ENCODE assay signal across 16 mouse cellular contexts in the genomic region with DNA sequence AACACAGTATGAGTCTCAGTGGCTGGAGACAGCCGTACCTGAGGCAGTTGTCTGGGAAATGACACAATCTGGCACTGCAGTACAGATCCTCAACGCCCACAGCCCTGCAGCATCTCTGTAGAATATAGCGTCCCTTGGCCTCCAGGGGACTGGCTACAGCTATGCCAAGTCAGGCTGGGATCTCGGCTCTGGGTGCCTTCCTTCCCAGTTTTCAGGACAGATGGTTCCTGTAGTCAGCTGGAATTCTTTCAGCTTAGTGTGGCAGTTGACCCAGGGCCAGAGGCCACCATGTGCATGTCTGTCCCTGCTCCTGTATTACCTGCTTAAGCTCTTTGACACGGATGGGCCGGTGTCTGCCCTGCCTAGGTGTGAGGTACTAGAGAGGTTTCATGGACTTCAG. TPM values are rescaled to one million over a fixed set of nuclear protein-coding genes. Genes with fewer than 3 reads are reported as not detected.
A peak's percentile ranks its signal among the peaks of the same experiment; 100 is the strongest.
DNase-seq lines count a peak whose midpoint lies in the region; ATAC-seq lines count a peak whose summit lies in the region.
"Had no signal": no experiment of that assay in that cellular context is flagged by ENCODE, and none has a peak within 500 bp of the region (broad histone marks: within the 10 kb centered on the region; RNA-seq: fewer than 3 reads in every experiment).

No protein-coding gene starts in this region.

- WGBS in heart, embryonic 15.5 days = 82% methylated on average over 6 of the region's 6 CpGs
- 83% methylated on average over 6 of the region's 6 CpGs for WGBS in limb, embryonic 12.5 days
- WGBS in limb, embryonic 10.5 days = 85% methylated on average over 6 of the region's 6 CpGs
- WGBS in embryonic facial prominence, embryonic 13.5 days = 72% methylated on average over 6 of the region's 6 CpGs

- H3K36me3 ChIP-seq in heart, embryonic 15.5 days = no peaks in the 10 kb centered on the region
- H3K36me3 ChIP-seq in limb, embryonic 12.5 days = peaks cover 10% of the 10 kb centered on the region; the same call in 1 of the 2 replicates
- H3K36me3 ChIP-seq in limb, embryonic 10.5 days = peaks cover 53% of the 10 kb centered on the region
- 0 out of 2 replicates have a peak, but pooled peaks cover 3% of the 10 kb centered on the region for H3K36me3 ChIP-seq in embryonic facial prominence, embryonic 13.5 days
- H3K36me3 ChIP-seq: forebrain, embryonic 15.5 days had no signal

- H3K27me3 ChIP-seq in heart, embryonic 15.5 days = no peaks in the 10 kb centered on the region
- no peaks in the 10 kb centered on the region for H3K27me3 ChIP-seq in limb, embryonic 12.5 days
- H3K27me3 ChIP-seq in limb, embryonic 10.5 days (ENCODE audit: low read depth, poor library complexity, severe bottlenecking) = no peaks in the 10 kb centered on the region
- no peaks in the 10 kb centered on the region for H3K27me3 ChIP-seq in embryonic facial prominence, embryonic 13.5 days
- H3K27me3 ChIP-seq: forebrain, embryonic 15.5 days had no signal

- H3K4me2 ChIP-seq in heart, embryonic 15.5 days = no peak overlapping the region
- no peak overlapping the region for H3K4me2 ChIP-seq in limb, embryonic 12.5 days
- no peak overlapping the region for H3K4me2 ChIP-seq in embryonic facial prominence, embryonic 13.5 days
- H3K4me2 ChIP-seq: forebrain, embryonic 15.5 days; liver, embryonic 11.5 days had no signal

- peak overlapping the region; percentile 47 for H3K27ac ChIP-seq in heart, embryonic 15.5 days
- H3K27ac ChIP-seq in limb, embryonic 12.5 days = peak overlapping the region; percentile 29; the same call in 1 of the 2 replicates
- H3K27ac ChIP-seq in limb, embryonic 10.5 days = no peak overlapping the region
- 0 out of 2 replicates have a peak overlapping the region, but pooled peaks have one; percentile 7 for H3K27ac ChIP-seq in embryonic facial prominence, embryonic 13.5 days
- H3K27ac ChIP-seq: gastrocnemius, adult 2 months had no signal

- H3K4me3 ChIP-seq in heart, embryonic 15.5 days = no peak overlapping the region
- no peak overlapping the region for H3K4me3 ChIP-seq in limb, embryonic 12.5 days (replicated peaks)
- no peak overlapping the region for H3K4me3 ChIP-seq in limb, embryonic 10.5 days
- no peak overlapping the region for H3K4me3 ChIP-seq in embryonic facial prominence, embryonic 13.5 days
- H3K4me3 ChIP-seq: forebrain, embryonic 15.5 days; gastrocnemius, adult 2 months; myocyte had no signal

- no peak overlapping the region for H3K9ac ChIP-seq in heart, embryonic 15.5 days
- no peak overlapping the region for H3K9ac ChIP-seq in limb, embryonic 12.5 days (replicated peaks)
- no peak overlapping the region for H3K9ac ChIP-seq in embryonic facial prominence, embryonic 13.5 days
- H3K9ac ChIP-seq: forebrain, embryonic 15.5 days had no signal

- peaks cover 86% of the 10 kb centered on the region for H3K4me1 ChIP-seq in heart, embryonic 15.5 days (replicated peaks)
- peaks cover 90% of the 10 kb centered on the region for H3K4me1 ChIP-seq in limb, embryonic 12.5 days (replicated peaks)
- peaks cover 94% of the 10 kb centered on the region for H3K4me1 ChIP-seq in limb, embryonic 10.5 days
- peaks cover 91% of the 10 kb centered on the region for H3K4me1 ChIP-seq in embryonic facial prominence, embryonic 13.5 days

- no peaks in the 10 kb centered on the region for H3K9me3 ChIP-seq in heart, embryonic 15.5 days (replicated peaks)
- no peaks in the 10 kb centered on the region for H3K9me3 ChIP-seq in limb, embryonic 12.5 days
- H3K9me3 ChIP-seq in limb, embryonic 10.5 days (replicated peaks) = no peaks in the 10 kb centered on the region
- H3K9me3 ChIP-seq in embryonic facial prominence, embryonic 13.5 days = no peaks in the 10 kb centered on the region
- H3K9me3 ChIP-seq: forebrain, embryonic 15.5 days had no signal

- ATAC-seq in heart, embryonic 15.5 days (replicated peaks; ENCODE audit: insufficient number of reproducible peaks, insufficient read depth, low FRiP score, low read depth) = no peak
- no peak for ATAC-seq in limb, embryonic 12.5 days (ENCODE audit: insufficient number of reproducible peaks, insufficient read depth, low FRiP score, low TSS enrichment, low read depth)
- ATAC-seq in embryonic facial prominence, embryonic 13.5 days (ENCODE audit: insufficient number of reproducible peaks, insufficient read depth, low FRiP score, low TSS enrichment, low read depth) = no peak
- ATAC-seq: activated CD4-positive, CD25-positive, alpha-beta regulatory T cell, adult 4 months; forebrain, embryonic 15.5 days; lung, postnatal 0 days had no signal

- peak; percentile 64 for DNase-seq in cerebellum, adult 9-10 months
- no peak for DNase-seq in cerebellum, adult 11 months
- DNase-seq in heart, postnatal 4 days = no peak
- no peak for DNase-seq in limb, embryonic 10.5 days (ENCODE audit: low spot score)
- DNase-seq in frontal cortex, postnatal 36 days (ENCODE audit: low spot score in 2 of 2) = no peak
- DNase-seq: adrenal gland, postnatal 36 days; gastrocnemius, adult 2 months; heart, postnatal 14 days had no signal

RNA-seq across cellular contexts. Expression of a gene that starts 16.2 kb away (rescaled TPM):
- polyA plus RNA-seq in heart, embryonic 15.5 days (2015; fragmentation: Nextera tagmentation; extraction: Ambion mirVana) = 4.2 and 5.7 TPM in 2 replicates
- 10 to 100 TPM; 14.1 to 16.5 TPM for total RNA-seq in heart, postnatal 4 days (2021)
- polyA plus RNA-seq in limb, embryonic 12.5 days (2016; fragmentation: Nextera tagmentation; extraction: Ambion mirVana) = 18.3 and 18.5 TPM in 2 replicates
- 19.9 and 20.3 TPM in 2 replicates for polyA plus RNA-seq in limb, embryonic 10.5 days (2016; fragmentation: Nextera tagmentation; extraction: Ambion mirVana)
- polyA plus RNA-seq in embryonic facial prominence, embryonic 13.5 days (2015; fragmentation: Nextera tagmentation; extraction: Ambion mirVana) = 13.1 and 13.9 TPM in 2 replicates
- polyA plus RNA-seq: activated CD4-positive, CD25-positive, alpha-beta regulatory T cell, adult 4 months had no signal
